Mouse (Mus musculus) T-cell, adult 2 months (primary cell): Measurements from ENCODE around the gene Trim9.

ENCODE experiments used
- DNase-seq: peaks from one replicate; pipeline ENCODE4 v3.0.0; 2022; ENCODE audit warnings: low spot score

Trim9 gene

GRCm38 (mm10) chr12:70347202-70347841, at the start of gene Trim9:
Gene Trim9, minus strand, starts transcription at chr12:70347614.
- peak; percentile 74 for DNase-seq

- DNase-seq = no peak
These were observed 47.6 kb upstream of the Trim9 start for GRCm38 (mm10) chr12:70395061-70395460.

GRCm38 (mm10) chr12:70391236-70391635, 43.8 kb upstream of the Trim9 start:
- DNase-seq = no peak

GRCm38 (mm10) chr12:70374976-70375375, 27.6 kb upstream of the Trim9 start:
- DNase-seq = no peak

- no peak for DNase-seq
These were observed 25.5 kb upstream of the Trim9 start for GRCm38 (mm10) chr12:70372874-70373273.

GRCm38 (mm10) chr12:70369348-70369747, 21.9 kb upstream of the Trim9 start:
- no peak for DNase-seq

GRCm38 (mm10) chr12:70368820-70369219, 21.4 kb upstream of the Trim9 start:
- no peak for DNase-seq

GRCm38 (mm10) chr12:70367326-70368248, 20.2 kb upstream of the Trim9 start:
- DNase-seq = no peak

GRCm38 (mm10) chr12:70363016-70363415, 15.6 kb upstream of the Trim9 start:
- no peak for DNase-seq

GRCm38 (mm10) chr12:70360276-70360675, 12.9 kb upstream of the Trim9 start:
- DNase-seq = no peak

- no peak for DNase-seq
These were observed 12.0 kb upstream of the Trim9 start for GRCm38 (mm10) chr12:70359443-70359842.

GRCm38 (mm10) chr12:70354926-70355325, 7.5 kb upstream of the Trim9 start:
- no peak for DNase-seq

- DNase-seq = no peak
These were observed 3.1 kb upstream of the Trim9 start for GRCm38 (mm10) chr12:70350490-70350889.

GRCm38 (mm10) chr12:70349788-70350187, 2.4 kb upstream of the Trim9 start:
- DNase-seq = no peak

- DNase-seq = no peak
These were observed 612 bp upstream of the Trim9 start for GRCm38 (mm10) chr12:70348026-70348425.

GRCm38 (mm10) chr12:70346139-70347026, 1.0 kb downstream of the Trim9 start:
- no peak for DNase-seq

- DNase-seq = no peak
These were observed 1.8 kb downstream of the Trim9 start for GRCm38 (mm10) chr12:70345531-70346138.

GRCm38 (mm10) chr12:70335176-70335575, 12.2 kb downstream of the Trim9 start:
- no peak for DNase-seq

- DNase-seq = no peak
These were observed 14.1 kb downstream of the Trim9 start for GRCm38 (mm10) chr12:70333253-70333805.

- no peak for DNase-seq
These were observed 18.4 kb downstream of the Trim9 start for GRCm38 (mm10) chr12:70329059-70329458.

GRCm38 (mm10) chr12:70326956-70327355, 20.5 kb downstream of the Trim9 start:
- DNase-seq = no peak
